Mouse (Mus musculus): ENCODE results near the gene Gli1. TPM values are rescaled to one million over a fixed set of nuclear protein-coding genes. Genes with fewer than 3 reads are reported as not detected.

Gene Gli1
- polyA plus RNA-seq (2015; fragmentation: Nextera tagmentation; extraction: Ambion mirVana): 2.0 TPM in 2 replicates

- H3K9ac ChIP-seq (ENCODE audit: low read depth, low read length): peak within 1 kb of the TSS; percentile 28; the same call in 1 of the 2 replicates
- no peaks in the 10 kb centered on the region for H3K9me3 ChIP-seq (ENCODE audit: control insufficient read depth)
- peaks cover 22% of the 10 kb centered on the region; the same call in 1 of the 2 replicates for H3K27me3 ChIP-seq (replicated peaks; ENCODE audit: control insufficient read depth, insufficient read depth, low read length)
- H3K27ac ChIP-seq (ENCODE audit: low read depth, low read length): peak within 1 kb of the TSS; percentile 78
- H3K4me3 ChIP-seq (ENCODE audit: low read depth, low read length): peak within 1 kb of the TSS; percentile 50
- under 1% methylated on average over 29 of the region's 29 CpGs for WGBS
- peak; percentile 26 for ATAC-seq
- H3K4me2 ChIP-seq (replicated peaks; ENCODE audit: low read depth): peak within 1 kb of the TSS; percentile 80
- peaks cover 6% of the 10 kb centered on the region; the same call in 1 of the 2 replicates for H3K4me1 ChIP-seq (replicated peaks; ENCODE audit: control insufficient read depth, insufficient read depth, low read length)
- H3K36me3 ChIP-seq (ENCODE audit: control insufficient read depth, insufficient read depth): no peaks in the 10 kb centered on the region
- peak; percentile 89 for TF ChIP-seq CTCF (IDR thresholded peaks at IDR 0.05; ENCODE audit: low read depth)
Measured at GRCm38 (mm10) chr10:127341891-127342639, at the start of gene Gli1. TSS of gene Gli1 (minus strand) at chr10:127341974.

- Histone ChIP-seq H3K27me3 (replicated peaks; ENCODE audit: control insufficient read depth, insufficient read depth, low read length) (no peaks in the 10 kb centered on the region), H3K4me2 (replicated peaks; ENCODE audit: low read depth) (peak overlapping the region; percentile 84), H3K9me3 (ENCODE audit: control insufficient read depth) (no peaks in the 10 kb centered on the region), H3K9ac (ENCODE audit: low read depth, low read length) (peak overlapping the region; percentile 96), H3K27ac (ENCODE audit: low read depth, low read length) (no peak overlapping the region; the same call in 1 of the 2 replicates), H3K36me3 (ENCODE audit: control insufficient read depth, insufficient read depth) (no peaks in the 10 kb centered on the region), H3K4me3 (ENCODE audit: low read depth, low read length) (peak overlapping the region; percentile 73), H3K4me1 (replicated peaks; ENCODE audit: control insufficient read depth, insufficient read depth, low read length) (no peaks in the 10 kb centered on the region; the same call in 1 of the 2 replicates)
- TF ChIP-seq CTCF (IDR thresholded peaks at IDR 0.05; ENCODE audit: low read depth): no peak
- 50% methylated on average over 2 of the region's 2 CpGs for WGBS
- no peak for ATAC-seq
Measured at GRCm38 (mm10) chr10:127381743-127382134, 40.0 kb upstream of the Gli1 start.

GRCm38 (mm10) chr10:127380767-127381742, 39.3 kb upstream of the Gli1 start:
- Histone ChIP-seq H3K27me3 (replicated peaks; ENCODE audit: control insufficient read depth, insufficient read depth, low read length) (no peaks in the 10 kb centered on the region), H3K4me1 (replicated peaks; ENCODE audit: control insufficient read depth, insufficient read depth, low read length) (no peaks in the 10 kb centered on the region; the same call in 1 of the 2 replicates), H3K27ac (ENCODE audit: low read depth, low read length) (peak overlapping the region; percentile 97), H3K4me3 (ENCODE audit: low read depth, low read length) (peak overlapping the region; percentile 73), H3K9me3 (ENCODE audit: control insufficient read depth) (no peaks in the 10 kb centered on the region), H3K4me2 (replicated peaks; ENCODE audit: low read depth) (peak overlapping the region; percentile 84), H3K9ac (ENCODE audit: low read depth, low read length) (peak overlapping the region; percentile 96), H3K36me3 (ENCODE audit: control insufficient read depth, insufficient read depth) (no peaks in the 10 kb centered on the region)
- peak; percentile 53 for TF ChIP-seq CTCF (IDR thresholded peaks at IDR 0.05; ENCODE audit: low read depth)
- WGBS: 1% methylated on average over 34 of the region's 79 CpGs
- ATAC-seq: peak; percentile 78

- peak; percentile 97 for ATAC-seq
- no peak for TF ChIP-seq CTCF (IDR thresholded peaks at IDR 0.05; ENCODE audit: low read depth)
- H3K4me2 ChIP-seq (replicated peaks; ENCODE audit: low read depth): peak within 1 kb of the TSS; percentile 84
- H3K4me3 ChIP-seq (ENCODE audit: low read depth, low read length): peak within 1 kb of the TSS; percentile 73
- H3K27me3 ChIP-seq (replicated peaks; ENCODE audit: control insufficient read depth, insufficient read depth, low read length): no peaks in the 10 kb centered on the region
- no peaks in the 10 kb centered on the region; the same call in 1 of the 2 replicates for H3K4me1 ChIP-seq (replicated peaks; ENCODE audit: control insufficient read depth, insufficient read depth, low read length)
- H3K36me3 ChIP-seq (ENCODE audit: control insufficient read depth, insufficient read depth): no peaks in the 10 kb centered on the region
- H3K27ac ChIP-seq (ENCODE audit: low read depth, low read length): peak within 1 kb of the TSS; percentile 97
- WGBS: under 1% methylated on average over 40 of the region's 53 CpGs
- H3K9me3 ChIP-seq (ENCODE audit: control insufficient read depth): no peaks in the 10 kb centered on the region
- peak within 1 kb of the TSS; percentile 96 for H3K9ac ChIP-seq (ENCODE audit: low read depth, low read length)
Measured at GRCm38 (mm10) chr10:127380251-127380691, 38.5 kb upstream of the Gli1 start, which contains the start of gene R3hdm2. TSS of gene R3hdm2 (plus strand) at chr10:127380327.

GRCm38 (mm10) chr10:127379654-127380053, 37.9 kb upstream of the Gli1 start:
- Histone ChIP-seq H3K4me3 (ENCODE audit: low read depth, low read length) (peak overlapping the region; percentile 73), H3K4me2 (replicated peaks; ENCODE audit: low read depth) (peak overlapping the region; percentile 84), H3K36me3 (ENCODE audit: control insufficient read depth, insufficient read depth) (no peaks in the 10 kb centered on the region), H3K4me1 (replicated peaks; ENCODE audit: control insufficient read depth, insufficient read depth, low read length) (no peaks in the 10 kb centered on the region; the same call in 1 of the 2 replicates), H3K27ac (ENCODE audit: low read depth, low read length) (no peak overlapping the region), H3K9ac (ENCODE audit: low read depth, low read length) (peak overlapping the region; percentile 96; the same call in 1 of the 2 replicates), H3K27me3 (replicated peaks; ENCODE audit: control insufficient read depth, insufficient read depth, low read length) (no peaks in the 10 kb centered on the region), H3K9me3 (ENCODE audit: control insufficient read depth) (no peaks in the 10 kb centered on the region)
- no peak for TF ChIP-seq CTCF (IDR thresholded peaks at IDR 0.05; ENCODE audit: low read depth)
- ATAC-seq: no peak
- 81% methylated on average over 8 of the region's 8 CpGs for WGBS

All from intestine, postnatal 0 days (tissue).